Mouse (Mus musculus) left cerebral cortex, adult 9 months (tissue): ENCODE measurements around the gene S100a4.

Experiments used
- DNase-seq, 2 experiments: peaks; one replicate each; pipeline ENCODE4 v3.0.0; 2022; ENCODE audit warnings: low spot score in 2 of 2

Gene S100a4

DNA sequence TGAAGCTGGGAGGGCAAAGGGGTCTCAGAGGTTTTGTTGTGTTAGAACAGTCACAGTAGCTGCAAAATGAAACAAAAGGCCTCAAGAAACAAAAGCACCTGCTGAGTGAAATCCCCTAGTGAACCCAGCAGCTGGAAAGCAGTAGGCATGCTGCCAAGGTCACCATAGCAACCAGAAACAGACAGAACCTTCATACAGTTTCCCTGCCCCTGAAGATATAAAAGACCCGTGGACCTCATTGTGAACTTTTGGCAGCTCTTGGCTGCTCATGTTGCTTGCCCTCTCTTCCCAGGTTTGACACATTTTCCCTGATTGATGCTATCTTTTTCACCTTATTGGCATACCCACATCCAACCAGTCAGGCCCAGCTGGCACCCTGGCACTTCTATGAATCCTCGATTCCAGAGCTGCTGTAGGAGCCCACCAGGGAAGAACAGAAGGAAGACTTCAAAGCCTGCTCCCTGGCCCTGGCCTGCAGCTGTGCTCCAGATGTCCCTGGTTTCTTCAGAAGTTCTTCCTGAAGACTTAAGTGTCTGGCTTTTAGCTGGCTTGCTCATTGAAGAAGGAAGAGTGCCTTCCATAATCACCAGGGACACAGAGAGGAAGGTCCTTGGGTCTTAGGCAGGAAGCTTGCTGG, 20.0 kb downstream of the S100a4 start:
- peak in 1 of 2 experiments; percentile 44 for DNase-seq

DNA sequence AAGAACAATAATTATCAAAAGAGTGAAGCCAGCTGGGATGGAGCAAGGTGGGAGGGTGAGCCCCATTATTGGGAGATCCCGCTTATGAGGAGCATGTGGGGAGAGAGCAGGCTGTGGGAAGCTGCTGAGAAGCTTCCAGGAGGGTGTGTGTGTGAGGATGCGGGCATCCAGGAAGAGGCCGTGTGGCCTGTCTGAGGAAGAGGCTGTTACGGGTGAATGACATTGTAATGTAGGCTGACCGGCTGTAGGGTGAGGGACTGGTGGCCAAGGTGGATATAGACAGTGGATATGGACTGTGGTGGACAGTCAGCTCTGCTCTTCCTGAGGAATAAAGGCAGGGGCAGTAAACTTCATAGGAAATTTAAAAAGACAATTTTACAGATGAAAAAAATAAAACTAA, 21.9 kb downstream of the S100a4 start:
- no peak for DNase-seq

DNA sequence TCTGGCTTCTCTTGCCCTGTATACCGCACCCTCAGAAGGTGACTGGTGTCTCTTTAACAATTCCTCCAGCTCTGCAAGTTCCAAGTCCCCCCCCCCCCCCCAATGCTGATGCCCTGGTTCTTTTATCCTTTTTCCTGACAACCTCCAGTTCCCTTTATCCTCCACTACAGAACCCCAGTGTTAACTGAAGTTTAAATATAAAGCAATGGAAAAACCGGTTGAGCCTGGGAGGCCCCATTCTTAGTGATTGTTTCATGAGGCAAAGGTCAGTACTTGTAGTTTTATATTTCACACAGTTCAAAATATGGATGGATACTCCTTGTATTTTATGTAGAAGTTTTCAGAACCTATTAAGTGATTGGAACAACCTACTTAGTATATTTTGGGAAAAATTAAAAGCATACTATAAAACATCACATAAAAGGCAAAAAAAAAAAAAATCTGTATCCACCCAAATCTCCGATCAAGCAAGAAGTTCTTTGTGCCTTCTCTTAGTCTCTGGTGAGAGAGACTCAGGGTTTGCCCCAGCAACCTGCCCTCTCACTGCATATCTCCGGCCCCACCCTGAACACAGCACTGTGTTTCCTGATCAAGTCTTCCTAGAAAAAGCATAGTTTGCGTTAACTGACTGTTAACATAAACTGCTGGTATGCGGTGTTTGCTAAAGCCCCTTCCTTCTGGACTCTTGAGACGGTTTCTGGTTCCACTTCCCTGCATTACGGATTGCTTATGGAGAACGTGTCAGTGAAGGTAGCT, 22.9 kb downstream of the S100a4 start:
- DNase-seq: no peak

DNA sequence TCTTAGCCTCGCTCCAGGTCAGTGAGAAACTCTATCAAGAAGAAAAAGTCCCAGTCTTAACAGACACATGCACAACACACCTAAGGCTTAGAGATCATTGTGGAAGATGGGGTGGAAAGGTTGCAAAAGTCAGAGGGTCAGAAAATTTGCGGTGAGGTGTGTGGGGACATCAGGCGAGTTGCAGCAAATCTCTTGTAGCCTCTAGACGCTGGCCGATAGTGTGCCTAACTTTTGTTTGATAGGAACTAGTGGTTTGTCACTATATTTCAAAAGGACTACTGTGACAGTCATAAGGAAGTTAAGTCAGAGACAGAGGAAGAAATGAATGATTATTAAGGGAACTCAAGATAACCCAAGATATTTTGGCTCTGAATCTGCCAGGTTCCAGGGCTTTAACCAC, 23.8 kb downstream of the S100a4 start:
- no peak for DNase-seq

DNA sequence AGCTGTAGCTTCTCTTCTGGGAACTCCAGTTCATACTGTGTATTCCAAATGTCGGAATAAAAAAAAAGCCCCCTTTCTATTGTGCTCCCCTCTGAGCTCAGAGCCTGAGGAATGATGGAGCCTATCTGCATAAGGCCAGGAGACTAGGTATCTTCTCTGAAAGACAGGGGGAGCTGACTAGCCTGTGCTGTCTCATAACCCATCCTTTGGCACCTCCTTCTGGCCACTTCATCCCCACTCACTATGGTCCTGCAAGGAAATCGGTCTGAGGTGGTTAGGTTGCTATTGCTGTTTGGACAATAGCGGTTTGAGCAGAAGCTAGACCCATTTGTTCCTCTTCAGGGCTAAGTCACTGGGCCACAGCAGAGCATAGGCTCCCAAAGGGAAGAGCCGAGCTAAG, 24.2 kb downstream of the S100a4 start:
- DNase-seq: no peak

DNA sequence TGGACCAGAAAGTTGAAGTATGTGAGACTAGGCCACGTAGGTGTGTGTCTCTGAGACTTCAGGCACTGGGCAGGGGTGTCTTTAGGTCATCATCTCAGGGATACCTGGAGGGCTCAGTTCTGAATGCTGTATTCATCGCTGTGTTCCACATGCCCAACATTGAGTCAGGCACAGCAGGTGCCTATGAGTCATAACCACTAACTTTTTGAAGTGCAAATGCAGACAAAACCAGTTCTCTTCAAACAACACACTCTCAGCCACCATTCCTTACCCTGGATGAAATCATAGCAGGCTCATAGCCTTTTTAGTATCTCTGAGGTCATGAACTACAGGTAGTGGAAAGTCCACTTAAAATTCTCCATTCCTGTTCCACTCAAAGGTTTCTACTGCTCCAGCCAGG, 25.7 kb downstream of the S100a4 start:
- DNase-seq: no peak

DNA sequence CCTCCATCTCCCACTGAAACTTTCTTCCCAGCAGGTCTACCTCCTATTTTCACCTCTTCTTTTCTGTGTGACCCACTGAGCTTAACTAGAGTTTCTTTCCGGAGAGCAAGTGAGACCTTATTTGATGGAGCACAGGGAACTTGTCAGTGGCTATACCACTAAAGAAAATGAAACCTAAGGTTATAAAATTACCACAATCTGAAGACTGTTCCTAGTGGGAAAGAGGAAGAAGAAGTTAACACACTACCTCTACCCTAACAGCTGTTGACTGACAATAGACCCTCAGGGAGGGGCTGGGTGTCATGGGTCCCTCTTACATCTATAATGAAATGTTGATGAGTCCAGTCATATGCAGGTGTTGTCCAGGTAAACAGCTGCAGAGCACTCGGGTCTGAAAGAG, 28.4 kb downstream of the S100a4 start:
- no peak for DNase-seq

DNA sequence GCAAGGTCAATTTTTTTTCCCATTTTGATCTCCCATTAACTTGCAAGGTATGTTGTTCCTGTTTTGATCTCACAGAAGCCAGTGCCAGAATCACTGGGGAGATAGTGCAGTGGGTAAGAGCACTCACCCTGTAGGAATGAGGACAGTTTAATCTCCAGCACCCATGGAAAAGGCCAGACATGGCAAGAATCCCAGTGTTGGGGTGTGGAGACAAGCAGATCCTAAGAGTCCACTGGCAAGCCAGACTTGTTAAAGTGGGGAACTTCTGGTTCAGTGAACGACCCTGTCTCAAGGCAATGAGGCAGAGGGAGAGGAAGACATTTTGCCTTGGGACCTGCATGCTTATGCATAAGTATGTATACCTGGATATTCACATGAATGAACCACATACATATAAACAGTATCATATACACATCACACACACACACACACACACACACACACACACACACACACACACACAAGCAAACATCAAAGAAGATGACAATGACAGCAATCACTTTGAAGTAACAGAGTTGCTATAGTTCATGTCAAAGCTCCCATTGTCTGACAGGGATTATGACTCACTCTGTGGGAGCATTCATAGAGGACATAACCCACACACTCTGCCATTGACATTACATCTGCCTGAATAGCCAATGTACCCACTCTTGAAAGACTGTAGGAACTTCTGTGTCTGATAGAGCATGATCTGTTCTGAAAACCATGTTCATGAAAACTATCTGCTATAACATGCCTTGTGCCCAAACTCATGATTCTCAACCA, 35.1 kb downstream of the S100a4 start:
- DNase-seq: no peak

DNA sequence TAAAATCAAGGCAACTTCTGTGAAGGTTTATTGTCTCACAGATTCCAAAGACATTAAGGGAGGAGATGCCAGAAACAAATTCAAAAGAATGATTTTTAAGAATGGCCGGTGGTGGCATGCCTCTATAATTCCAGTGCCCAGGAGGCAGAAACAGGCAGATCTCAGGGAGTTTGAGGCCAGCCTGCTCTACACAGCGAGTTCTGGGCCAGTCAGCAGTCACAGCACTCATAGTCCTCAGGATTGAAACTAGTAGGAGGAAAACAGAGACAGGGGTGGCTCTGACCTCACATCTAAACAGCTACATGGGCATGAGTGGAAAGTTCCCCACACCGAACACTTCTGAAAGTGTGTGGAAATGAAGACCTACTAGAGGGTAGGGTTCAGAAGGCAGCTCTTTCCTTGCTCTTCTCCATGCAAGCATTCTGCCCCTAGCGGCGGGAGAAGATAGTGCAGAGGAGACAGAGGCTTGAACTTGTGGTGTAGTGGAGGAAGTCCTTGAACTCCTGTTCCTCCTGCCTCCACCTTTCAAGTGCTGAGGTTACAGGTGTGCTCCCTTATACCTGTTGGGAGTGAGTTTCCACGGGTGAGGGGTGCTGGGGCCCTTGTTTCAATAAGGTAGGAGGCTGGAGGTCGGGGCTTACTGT, 36.1 kb downstream of the S100a4 start:
- DNase-seq: no peak

DNA sequence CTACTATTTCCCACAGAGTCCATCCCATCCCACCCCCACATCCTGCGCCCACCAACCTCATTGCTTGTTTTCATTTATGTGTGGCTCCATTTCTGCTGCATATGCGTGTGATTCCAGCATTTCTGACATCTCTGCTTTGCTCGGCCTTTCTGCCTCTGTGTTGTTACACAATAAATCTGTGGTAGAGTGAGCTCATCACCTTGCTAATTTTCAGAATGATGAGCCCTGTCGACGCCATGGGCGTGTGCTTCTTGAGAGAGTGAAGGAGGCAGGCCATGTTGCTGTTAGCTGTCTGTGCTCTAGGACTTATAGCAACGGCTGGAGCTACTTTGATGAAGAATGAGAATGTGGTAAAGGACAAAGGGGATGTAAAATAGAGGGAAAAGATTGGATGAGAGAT, 37.4 kb downstream of the S100a4 start:
- no peak for DNase-seq

DNA sequence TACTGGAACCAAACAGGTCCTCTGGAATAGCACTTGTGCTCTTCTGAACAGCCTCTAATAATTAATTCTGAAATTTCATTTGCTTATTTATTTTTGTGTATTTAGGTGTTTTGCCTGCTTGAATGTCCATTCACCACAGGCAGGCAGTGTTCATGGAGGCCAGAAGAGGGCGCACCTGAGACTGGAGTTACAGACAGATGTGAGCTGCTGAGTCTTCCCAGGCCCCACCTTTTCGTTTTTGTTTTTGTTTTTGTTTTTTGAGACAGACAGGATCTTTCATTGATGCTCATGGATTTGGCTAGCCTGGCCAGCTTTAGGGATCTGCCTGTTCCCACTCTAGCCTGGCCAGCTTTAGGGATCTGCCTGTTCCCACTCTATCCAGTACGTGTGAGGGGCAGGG, 40.6 kb downstream of the S100a4 start:
- peak in 1 of 2 experiments; percentile 27 for DNase-seq

DNA sequence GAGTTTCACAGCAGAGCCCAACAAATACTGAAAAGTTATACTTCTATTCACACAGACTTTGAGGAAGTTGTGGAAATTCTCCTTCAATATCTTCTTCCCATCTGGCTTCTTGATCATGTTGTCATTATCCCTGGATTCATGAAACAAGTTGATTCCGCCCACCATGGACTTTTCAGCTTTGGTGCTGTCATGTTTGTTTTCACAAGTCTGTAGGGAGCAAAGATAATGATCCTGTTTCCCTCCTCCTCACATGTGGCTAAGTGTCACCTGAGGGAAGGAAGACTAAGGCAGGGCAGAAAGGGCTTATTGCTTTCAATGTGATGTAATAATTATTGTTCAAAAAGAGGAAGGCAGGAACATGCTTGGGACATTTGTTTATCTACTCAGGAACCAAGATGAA, 43.7 kb downstream of the S100a4 start:
- no peak for DNase-seq

DNA sequence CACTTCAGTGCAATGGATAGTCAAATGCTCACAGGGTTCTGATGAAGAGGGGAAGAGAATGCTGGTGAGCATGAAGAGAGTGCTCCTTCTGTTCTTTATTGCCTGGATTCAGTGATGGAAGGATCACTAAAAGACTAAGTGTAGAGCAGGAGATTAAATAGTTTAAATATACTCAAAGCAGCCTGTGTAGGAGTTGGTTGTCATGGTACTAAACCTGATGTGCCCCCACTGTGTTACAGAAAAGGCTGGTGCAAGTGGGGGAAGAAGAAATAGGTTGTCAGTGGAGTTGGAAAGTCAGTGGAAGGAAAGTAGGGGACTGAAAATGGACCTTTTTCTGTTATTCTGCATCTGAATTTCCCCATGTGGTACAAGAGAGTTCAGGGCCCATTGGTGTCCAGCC, 45.4 kb downstream of the S100a4 start:
- peak; percentile 17 to 50 for DNase-seq

DNA sequence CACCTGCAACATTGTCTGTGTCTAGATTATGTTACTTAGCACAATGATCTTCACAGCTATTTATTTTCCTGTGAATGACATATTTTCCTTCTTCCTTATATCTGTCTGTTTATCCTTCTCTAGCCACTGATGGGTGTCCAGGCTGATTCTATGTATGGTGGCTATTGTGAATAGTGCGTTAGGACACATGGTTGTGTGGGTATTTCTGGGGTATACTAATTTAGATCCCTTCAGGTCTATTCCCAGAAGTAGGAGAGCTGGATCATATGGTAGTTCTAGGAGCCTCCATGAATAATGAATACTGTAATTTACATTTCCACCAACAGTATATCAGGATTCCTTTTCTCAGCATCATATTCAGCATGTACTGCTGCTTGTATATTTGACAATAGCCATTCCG, 46.3 kb downstream of the S100a4 start:
- no peak for DNase-seq

DNA sequence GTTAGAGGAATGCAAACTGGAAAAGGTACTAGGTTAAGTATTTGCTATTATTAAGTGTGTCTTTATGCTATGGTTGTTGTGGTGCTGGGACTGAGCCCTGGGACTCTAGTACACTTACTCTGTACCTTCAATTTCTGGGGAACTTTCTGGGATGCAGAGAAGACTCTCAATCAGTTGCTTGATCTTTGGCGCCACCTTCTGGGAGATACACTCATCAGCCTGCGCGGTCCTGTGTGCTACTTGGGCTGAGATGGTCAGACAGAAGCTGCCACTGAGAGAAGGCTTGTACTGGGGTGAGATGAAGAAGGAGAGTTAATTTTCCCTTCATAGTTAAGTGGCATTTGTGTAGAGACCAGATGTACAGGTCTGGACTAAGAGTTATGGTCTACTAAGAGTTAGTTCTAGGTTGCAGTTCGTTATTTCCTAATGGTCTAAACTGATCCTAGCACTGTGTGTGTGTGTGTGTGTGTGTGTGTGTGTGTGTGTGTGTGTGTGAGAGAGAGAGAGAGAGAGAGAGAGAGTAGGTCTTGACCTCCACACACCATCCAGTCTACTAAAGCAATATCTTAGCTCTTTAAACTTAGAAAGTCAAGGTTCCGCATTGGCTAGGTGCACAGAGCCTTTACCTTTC, 49.4 kb downstream of the S100a4 start:
- peak; percentile 42 to 90 for DNase-seq

DNA sequence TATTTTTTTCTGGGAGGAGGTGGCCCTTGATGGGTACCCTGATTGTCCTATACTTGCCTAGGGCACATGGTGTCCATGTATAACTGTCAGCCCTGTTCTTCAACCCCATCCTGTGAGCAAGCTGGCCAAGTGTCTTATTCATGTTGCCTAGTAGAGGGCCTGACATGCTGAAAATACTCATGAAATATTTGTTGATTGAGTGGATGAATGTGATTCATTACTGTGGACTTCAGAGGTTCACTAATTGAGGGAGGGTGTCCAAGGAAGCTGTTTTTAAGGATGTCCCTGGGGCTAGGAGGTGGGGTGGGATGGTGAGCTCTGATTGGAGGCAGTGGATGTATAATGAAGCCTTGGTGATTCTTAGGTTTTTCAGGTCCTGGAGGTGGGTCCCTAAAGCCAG, 50.1 kb downstream of the S100a4 start, which contains the start of gene S100a7a:
Gene S100a7a, plus strand, starts transcription at position 301 of the 400 bp plus-strand sequence.
- no peak for DNase-seq
